Mouse (Mus musculus) CD8-positive naive resting alpha-beta T cell, adult 2 months (primary cell): ENCODE data around the gene Tmem191c.
A peak's percentile ranks its signal among the peaks of the same experiment; 100 is the strongest.
"Not testable (repeated sequence)": the region's sequence is repeated elsewhere in the genome, so short reads cannot be mapped to it uniquely, and the experiment has no call there.

ENCODE experiments used
- DNase-seq, 2 experiments: peaks; one replicate each; pipeline ENCODE4 v3.0.0; 2022; ENCODE audit warnings: low read depth in 2 of 2, low spot score in 2 of 2

Gene Tmem191c

DNA sequence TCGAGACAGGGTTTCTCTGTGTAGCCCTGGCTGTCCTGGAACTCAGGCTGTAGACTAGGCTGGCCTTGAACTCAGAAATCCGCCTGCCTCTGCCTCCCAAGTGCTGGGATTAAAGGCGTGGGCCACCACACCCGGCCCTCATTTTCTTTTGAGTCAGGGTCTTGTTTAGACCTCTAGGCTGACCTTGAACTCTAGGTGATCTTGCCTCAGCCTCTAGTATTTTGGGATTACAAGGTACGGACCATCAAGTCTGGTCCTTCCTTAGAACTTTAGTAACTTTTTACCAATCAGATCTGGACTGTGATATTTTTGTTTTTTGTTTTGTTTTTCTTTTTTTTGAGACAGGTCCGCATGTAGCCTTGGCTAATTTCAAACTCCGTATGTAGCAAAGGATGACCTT, at the start of gene Tmem191c:
Gene Tmem191c (plus strand): TSS at position 357 of the 400 bp plus-strand sequence.
- DNase-seq = no peak

DNA sequence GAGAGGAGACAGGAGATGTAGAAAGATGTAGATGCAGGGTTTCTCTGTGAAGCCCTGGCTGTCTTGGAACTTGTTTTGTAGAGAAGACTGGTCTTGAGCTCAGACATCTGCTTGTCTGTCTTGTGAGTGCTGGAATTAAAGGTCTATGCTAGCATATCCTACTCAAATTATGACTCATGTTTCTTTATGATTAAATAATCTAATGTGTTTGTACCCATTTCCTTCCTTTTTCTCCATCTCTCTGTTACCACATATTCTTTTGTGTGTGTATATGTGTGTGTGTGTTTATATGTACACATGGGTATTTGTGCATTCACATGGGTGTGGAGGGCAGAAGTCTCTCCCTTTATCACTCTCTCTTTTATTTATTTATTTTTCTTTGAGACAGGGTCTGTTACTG, 49.4 kb upstream of the Tmem191c start:
- DNase-seq = no peak

DNA sequence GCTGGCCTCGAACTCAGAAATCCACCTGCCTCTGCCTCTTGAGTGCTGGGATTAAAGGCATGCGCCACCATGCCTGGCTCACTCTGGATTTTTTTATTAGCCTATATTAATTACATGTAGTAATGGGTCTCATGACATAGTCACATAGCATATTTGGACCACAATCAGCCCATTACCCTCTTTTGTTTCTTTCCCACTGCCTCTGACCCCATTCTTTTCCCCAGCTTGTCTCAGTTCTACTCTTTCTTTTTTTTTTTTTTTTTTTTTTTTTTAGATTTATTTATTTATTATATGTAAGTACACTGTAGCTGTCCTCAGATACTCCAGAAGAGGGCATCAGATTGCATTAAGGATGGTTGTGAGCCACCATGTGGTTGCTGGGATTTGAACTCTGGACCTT, 44.4 kb upstream of the Tmem191c start:
- not testable (repeated sequence) for DNase-seq

DNA sequence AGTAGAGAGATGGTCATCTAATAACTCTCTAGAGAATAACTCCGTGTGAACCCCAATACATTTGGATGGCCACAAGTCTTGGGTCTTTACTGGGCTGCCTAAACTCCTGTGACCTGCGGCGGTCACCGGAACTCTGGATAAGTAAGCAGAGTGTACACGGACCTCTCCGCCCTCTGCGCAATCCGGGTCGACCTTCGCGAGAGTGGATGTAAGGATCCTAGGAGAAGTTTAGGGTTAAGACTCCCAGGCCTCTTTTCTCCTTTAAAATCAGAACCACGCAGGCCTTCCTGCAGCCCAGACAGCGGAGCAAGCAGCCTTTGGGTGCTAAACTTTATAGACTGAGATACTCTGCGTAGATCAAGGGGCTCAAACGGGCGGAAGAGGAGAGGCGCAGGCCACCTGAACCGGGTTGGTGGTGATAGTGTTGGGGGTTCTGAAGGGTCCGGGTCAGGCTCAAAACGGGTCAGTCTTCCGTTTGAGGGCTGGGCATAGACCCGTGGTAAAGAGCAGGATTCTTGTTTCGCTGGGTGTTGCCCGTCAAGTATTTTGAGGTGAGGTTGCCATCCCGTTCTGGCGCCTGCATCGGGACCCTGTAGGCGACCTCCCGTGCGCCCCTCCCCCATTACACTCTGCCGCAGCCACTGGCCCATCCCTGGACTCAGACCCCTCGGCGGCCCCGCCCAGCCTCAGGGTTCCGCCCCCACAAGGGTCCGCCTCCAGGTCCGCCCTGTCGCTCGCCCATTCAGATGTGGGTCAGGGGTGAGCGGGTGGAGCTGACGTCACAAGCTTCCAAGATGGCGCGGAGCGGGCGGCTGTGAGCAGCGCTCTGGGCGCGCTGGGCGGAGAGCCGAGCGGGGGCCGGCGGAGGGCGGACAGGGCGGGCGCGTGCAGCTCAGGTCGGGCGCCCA, 42.8 kb upstream of the Tmem191c start, which contains the start of gene Hic2:
Gene Hic2 (plus strand): TSS at position 779 of the 908 bp plus-strand sequence.
- peak; percentile 80 to 82 for DNase-seq

DNA sequence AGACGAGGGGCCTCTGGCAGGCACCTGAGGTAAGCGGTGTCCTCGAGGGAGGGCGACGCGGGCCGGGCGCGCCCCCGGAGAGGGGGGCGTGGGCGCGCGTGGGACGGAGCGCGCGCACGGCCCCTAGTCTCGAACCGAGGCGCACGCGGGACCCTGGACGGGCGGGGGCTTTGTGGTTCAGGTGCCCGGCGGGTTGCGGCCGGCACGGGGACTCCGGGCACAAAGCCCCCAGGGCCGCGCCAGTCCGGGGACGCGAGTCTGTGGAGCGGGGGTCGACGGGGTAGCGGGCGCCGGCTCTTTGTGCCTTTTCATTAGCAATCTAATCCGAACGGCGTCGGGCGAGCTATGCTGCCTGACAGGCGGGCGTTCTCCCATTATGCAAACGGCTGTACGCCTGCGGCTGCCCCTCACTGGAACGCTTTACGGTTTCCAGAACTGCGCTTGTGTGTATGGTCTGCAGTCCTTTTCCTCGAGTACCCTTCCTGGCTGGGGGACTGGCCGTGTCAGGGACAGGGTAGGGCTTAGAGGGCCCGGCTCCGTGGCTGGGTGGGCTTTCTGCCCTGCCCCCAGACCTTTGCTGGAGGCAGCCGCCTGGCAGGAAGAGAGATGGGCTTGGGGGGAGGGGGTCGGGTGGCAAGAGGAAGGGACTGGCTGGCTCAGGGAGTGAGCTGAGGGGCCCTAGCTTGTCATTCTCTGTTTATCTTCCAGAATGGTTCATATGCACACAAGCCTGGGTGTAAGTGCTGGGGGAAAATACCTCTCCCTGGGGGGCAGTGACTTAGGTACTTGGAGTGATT, 42.0 kb upstream of the Tmem191c start:
- DNase-seq = peak; percentile 18 to 27

DNA sequence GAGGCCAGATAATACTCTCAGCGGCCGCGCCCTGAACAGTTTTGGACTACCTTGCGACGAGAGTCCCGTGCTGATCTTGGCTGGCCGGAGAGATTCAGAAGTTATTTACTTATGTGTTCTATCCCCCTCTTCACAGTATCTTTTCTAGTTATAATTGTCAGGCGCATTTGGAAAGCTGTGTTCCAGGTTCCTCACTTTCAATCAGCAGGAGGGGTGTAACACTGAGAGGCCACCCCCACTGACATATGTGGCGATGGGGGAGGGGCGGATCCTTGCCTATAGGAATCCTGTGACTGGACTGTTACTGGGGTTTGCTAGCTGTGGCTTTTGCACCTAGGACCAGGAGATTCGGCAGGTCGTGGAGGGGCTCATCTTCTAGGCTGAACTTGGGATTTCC, 41.4 kb upstream of the Tmem191c start:
- no peak for DNase-seq

DNA sequence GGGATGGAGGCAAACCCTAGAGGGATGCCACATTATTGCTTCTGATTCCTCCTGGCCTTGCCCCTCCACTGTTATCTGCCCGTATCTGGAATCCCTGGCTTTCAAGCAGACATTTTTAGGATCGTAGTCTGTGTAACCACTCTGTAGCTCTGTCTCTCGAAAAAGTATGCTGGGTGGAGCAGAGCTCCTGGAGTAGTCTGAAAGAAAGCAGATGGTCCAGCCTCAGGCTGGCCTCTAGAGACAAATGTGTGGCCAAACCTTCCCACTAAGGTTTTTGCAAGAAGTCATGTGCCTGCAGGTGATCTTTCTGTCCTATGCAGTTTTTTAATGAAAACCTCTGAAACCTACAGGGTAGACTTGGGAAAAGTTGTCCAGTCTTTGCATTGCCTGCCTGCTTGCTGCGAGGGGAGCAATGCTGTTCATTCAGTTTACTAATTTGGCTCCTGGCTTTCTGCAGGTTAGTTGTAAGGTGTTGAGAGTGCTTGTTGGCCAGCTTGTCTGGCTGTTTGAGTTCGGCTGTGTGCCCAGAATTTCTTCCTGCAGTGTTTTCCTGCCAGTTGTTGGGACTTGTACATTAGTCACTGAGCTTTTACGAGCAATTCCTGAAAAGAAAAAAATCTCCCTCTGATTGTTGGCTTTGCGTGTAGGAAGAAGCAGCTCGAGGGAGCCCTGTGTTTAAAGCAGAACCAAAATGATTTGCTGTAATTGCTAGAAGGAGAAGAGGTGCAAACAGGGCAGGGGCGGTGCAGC, 40.8 kb upstream of the Tmem191c start:
- DNase-seq = no peak

DNA sequence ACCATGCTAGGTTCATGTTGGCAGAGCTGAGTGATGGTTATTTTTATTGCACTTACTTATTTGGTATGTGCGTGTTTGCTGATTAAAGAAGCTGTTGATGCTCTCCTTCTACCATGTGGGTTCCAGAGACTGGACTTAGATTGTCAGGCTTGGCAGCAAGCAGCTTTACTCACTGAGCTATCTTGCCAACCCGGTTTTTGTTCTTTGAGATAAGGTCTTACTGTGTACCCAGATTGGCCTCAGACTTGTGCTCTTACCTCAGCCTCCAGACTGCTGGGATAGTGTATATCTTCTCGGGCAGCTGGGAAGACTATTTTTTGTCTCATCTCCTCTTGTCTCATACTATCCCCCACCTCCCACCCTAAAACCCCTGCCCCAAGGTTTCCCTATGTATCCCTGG, 38.2 kb upstream of the Tmem191c start:
- DNase-seq = no peak

DNA sequence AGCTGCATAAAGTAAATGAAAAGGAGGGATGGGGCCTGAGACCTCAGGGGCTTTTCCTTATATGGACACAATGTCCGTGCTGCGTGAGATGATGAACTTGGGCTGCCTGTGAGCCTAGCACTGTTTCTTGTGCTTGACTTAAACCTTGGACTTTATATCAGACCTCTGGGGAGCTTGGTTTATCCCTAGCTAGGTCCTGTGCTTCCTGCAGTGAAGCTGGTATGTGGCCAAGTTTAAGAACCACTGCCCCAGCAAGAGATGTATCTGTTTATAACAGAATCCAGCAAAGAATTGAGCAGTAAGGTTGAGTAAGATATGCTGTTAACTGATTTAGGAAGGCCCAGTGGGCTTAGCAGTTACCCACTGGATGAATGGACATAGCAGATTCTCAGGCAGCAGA, 36.5 kb upstream of the Tmem191c start:
- DNase-seq = no peak

DNA sequence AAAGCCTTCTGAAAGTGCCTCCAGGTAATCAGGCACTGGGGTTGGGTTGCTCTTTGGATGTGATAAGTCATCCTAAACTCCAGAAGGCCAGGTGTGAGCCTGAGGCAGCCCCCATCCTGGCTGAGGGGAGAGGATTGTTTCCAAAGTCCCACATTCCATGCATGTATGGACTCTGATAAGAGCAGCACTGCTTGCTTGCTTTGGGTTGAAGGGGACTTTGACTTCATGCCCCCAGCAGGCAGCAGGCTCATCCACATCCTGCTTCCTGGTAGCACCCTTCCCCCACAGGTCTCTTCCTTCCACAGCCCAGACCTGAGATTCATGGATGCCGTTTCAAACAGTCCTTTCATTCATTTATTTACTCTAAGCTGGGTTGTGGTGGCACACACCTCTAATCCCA, 32.1 kb upstream of the Tmem191c start:
- no peak for DNase-seq

DNA sequence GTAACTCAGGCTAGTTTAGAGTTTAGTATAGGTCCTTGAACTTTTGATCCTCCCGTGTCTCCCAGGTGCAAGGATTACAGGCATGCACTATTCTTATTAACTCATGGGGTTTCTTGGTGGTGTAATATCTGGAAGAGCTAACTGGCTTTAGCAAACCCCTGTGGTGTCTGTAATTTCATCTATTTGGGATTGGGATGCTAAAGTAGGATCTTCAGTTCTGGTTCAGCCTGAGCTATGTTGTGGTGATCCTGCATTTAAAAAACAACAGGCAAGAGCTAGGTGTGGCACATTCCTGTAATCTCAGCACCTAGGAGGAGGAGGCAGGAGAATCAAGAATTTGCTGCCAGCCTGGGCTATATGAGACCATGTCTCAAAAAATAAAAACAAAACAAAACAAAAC, 30.9 kb upstream of the Tmem191c start:
- no peak for DNase-seq

DNA sequence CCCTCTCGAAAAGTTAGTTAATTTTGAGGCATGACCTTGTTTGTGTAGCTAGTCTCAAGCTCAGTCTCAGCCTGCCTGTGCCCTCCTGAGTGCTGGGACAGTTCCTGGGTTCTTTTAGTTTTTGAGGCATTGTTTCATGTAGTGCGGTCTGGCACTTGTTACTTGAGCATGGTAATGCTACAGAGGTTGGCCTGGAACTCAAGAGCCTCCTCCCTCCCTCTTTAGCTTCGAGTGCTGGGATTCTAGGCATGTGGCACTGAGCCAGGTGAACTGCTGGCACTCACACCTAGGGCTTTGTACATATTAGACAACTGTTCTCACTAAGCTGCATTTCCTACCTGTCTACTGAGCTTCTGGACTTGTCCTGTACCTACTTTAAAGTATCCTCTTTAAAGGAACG, 28.1 kb upstream of the Tmem191c start:
- DNase-seq = no peak

DNA sequence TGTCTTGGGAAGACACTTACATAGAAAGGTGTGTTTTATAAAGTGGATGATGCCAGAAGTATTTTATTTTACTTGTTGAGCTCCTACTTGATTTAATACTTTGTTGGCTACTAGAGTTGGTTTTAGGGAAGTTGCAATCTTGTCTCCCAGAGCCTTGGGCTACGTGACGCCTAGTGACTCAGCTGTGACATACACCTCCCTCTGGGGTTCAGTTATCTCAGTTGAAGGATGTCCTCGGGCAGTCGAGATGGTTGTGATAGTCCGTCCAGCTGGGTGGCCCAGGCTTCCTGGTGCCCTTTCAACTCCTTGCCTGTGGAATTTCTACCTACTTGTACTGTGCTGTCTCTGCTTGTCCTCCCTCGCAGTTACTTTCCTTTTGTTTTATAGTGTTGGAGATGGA, 26.7 kb upstream of the Tmem191c start:
- no peak for DNase-seq

DNA sequence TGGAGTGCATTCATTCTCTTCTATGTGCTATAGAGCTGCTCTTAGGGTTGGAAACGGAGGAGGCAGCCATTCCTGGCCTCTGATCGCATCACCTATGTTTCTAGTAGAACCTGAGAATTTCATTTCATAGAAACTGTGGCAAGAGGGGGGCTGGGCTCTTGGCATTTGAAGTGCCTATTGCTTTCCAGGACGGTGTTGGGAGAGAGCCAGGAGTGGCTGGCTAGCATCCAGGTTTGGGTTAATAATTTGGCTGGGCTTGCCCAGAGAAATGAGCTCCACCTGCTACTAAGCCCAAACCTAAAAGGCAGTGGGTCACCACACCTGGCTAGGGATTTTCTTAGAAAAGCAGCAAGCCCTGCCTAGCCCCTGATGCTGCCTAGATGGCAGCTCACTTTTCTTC, 24.3 kb upstream of the Tmem191c start:
- DNase-seq = no peak

DNA sequence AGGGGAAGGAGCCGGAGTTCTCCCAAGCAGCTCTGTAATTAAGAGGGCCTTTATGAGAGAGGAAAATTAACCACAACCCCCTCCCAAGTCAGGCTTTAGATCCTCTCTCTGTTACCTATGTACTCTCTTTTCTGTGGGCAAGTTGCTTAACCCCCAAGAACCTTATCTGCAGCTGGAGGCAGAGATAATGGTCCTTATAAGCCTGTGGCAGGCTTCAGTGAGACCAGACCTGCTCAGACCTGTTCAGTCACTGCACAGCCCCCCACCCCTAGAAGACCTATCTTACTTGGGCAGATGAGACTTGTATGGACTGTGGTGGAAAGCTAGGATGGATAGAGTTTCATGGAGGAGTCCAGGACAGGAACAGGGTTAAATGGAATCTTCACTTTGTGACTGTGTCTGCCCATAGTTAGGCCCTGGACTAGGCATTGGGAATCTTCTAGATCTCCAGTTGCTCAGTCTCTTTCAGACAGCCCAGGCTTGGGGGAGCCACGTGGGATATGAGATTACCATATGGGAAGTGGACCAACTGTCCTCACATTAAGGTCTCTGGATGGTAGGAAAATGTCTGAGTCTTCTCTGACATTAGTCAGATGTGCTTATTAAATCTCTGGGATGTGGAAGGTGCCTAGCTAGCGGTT, 23.7 kb upstream of the Tmem191c start:
- DNase-seq = no peak

DNA sequence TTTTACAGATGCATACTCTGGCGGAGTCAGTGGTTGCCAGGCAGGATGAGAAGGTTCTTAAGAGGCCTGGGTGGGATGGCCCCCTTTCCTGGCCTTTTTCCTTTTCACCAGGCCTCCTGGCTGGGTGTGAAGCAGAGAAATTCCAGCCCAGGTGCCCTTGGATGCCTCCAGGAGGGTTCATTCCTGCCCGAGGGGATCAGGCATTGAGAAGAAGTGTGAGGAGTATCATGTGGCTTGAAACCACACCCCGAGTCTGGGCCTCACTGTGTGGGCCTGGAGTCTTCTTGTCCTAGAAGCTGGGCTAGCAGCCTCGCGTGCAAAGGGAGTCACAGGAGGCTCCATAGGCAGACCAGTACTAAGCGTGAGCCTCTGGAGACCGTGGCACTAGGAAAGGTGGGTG, 23.0 kb upstream of the Tmem191c start:
- no peak for DNase-seq

DNA sequence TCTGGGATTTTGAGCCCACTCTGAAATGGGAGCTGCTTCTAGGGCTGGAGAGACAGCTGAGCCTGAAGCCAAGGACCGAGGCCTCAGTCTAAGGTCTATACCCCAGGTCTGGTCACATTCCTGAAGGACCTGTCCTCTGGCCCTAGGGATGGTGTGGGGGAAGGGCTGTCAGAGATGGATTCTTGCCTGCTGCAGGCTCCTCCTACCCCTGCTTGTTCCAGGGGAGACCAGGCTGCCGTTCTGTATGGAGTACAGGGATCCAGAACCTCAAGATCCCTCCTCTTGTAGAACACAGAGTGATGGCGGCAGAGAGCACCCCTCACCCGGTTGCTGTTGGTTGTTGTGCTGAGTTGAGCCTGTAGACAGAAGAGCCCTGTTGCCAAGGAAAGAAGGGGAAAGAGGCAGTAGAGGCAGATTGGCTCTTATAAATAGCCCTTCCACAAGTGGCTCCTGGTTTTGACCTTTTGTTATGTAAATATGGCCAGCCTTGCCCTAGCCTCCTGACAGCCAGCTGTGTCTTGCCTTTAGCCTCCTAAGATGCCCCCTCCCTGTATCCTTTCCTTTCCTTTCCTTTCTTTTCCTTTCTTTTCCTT, 21.8 kb upstream of the Tmem191c start:
- DNase-seq = no peak

DNA sequence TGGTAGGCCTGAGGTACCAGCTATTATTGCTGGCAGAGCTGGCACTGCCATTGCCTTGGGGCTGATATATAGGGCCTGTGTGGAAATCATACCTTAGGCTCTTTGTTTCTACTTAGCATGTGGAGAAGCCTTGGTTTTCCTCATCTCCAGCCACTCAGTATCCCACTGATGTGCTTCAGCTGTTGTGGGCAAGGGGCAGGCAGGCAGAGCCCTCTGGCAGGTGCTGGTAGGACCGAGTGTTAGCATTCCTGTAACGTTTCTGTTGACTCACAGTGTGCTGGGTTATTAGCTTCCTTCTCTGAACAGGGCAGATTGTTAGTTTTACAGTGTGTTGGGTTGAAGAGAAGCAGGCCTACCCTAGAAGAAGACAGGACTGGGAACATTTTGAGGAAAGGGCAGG, 20.6 kb upstream of the Tmem191c start:
- DNase-seq = no peak

DNA sequence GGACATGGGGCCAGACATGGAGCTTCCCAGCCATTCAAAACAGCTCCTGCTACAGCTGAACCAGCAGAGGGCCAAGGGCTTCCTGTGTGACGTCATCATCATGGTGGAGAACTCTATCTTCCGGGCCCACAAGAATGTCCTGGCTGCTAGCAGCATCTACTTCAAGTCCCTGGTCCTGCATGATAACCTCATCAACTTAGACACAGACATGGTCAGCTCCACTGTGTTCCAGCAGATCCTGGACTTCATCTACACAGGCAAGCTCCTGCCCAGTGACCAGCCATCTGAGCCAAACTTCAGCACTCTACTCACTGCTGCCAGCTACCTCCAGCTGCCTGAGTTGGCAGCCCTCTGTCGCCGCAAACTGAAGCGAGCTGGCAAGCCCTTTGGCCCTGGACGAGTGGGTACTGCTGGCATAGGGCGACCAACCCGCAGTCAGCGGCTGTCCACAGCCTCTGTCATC, 18.5 kb upstream of the Tmem191c start:
- no peak for DNase-seq

DNA sequence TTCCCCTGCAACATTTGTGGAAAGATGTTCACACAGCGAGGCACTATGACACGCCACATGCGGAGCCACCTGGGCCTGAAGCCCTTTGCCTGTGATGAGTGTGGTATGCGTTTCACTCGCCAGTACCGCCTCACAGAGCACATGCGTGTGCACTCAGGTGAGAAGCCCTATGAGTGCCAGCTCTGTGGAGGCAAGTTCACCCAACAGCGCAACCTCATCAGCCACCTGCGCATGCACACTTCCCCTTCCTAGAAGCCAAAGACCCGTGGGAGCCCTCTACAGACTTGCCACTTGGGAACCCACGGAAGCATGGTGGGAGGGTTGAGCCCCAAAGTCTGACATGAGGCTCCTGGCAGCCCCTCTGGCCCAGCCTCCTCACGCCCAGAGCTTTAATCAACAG, 17.0 kb upstream of the Tmem191c start:
- no peak for DNase-seq

DNA sequence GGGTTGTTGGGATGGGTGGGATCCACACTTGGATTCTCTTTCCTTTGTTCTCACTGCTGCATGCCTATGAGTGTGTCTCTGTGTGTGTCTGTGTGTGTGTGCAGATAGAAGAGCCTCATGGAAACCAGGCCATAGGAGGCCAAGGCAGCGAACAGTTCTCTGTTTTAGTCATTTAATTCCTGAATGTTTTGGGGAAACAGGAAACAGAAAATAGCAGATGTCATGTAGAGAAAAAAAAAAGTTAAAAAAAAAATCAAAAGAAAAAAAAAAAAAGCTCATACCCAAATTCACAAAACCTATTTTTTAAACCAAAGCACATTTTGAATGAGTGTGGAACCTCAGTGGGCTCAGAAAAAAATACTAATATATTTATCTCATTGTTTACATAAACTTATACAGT, 14.5 kb upstream of the Tmem191c start:
- no peak for DNase-seq
